Comparison of ENCODE assay signal across 12 mouse cellular contexts in genomic region chr3:63241099-63241587, GRCm38 (mm10). TPM values are rescaled to one million over a fixed set of nuclear protein-coding genes. Genes with fewer than 3 reads are reported as not detected.
DNase-seq lines count a peak whose midpoint lies in the region; ATAC-seq and TF ChIP-seq lines count a peak whose summit lies in the region.
"Had no signal": no experiment of that assay in that cellular context is flagged by ENCODE, and none has a peak within 500 bp of the region (broad histone marks: within the 10 kb centered on the region; RNA-seq: fewer than 3 reads in every experiment).

Mme (plus strand) TSS chr3:63241537.

- H3K4me2 ChIP-seq in midbrain, embryonic 11.5 days, result no peak within 1 kb of the TSS
- H3K4me2 ChIP-seq in midbrain, postnatal 0 days (ENCODE audit: low read depth, low read length, poor library complexity, severe bottlenecking), result no peak within 1 kb of the TSS
- H3K4me2 ChIP-seq: liver, embryonic 13.5 days had no signal

- no peaks in the 10 kb centered on the region for H3K4me1 ChIP-seq in midbrain, embryonic 11.5 days (ENCODE audit: control insufficient read depth, insufficient read depth, low read length)
- no peaks in the 10 kb centered on the region for H3K4me1 ChIP-seq in midbrain, postnatal 0 days (ENCODE audit: insufficient read depth, low read length)
- no peaks in the 10 kb centered on the region for H3K4me1 ChIP-seq in heart, embryonic 10.5 days
- H3K4me1 ChIP-seq: liver, embryonic 13.5 days had no signal

- H3K9me3 ChIP-seq in midbrain, embryonic 11.5 days (ENCODE audit: control insufficient read depth, low read length), result no peaks in the 10 kb centered on the region
- H3K9me3 ChIP-seq in midbrain, postnatal 0 days (ENCODE audit: low read length), result no peaks in the 10 kb centered on the region
- no peaks in the 10 kb centered on the region for H3K9me3 ChIP-seq in heart, embryonic 10.5 days
- H3K9me3 ChIP-seq: liver, embryonic 13.5 days had no signal

- no peaks in the 10 kb centered on the region for H3K36me3 ChIP-seq in midbrain, embryonic 11.5 days (ENCODE audit: control insufficient read depth, insufficient read depth, low read length)
- H3K36me3 ChIP-seq in midbrain, postnatal 0 days (ENCODE audit: insufficient read depth, low read length), result no peaks in the 10 kb centered on the region
- H3K36me3 ChIP-seq in heart, embryonic 10.5 days, result no peaks in the 10 kb centered on the region
- H3K36me3 ChIP-seq: liver, embryonic 13.5 days had no signal

- H3K9ac ChIP-seq in midbrain, embryonic 11.5 days (ENCODE audit: low read length), result no peak within 1 kb of the TSS
- H3K9ac ChIP-seq in midbrain, postnatal 0 days (replicated peaks; ENCODE audit: low read length, poor library complexity, severe bottlenecking), result no peak within 1 kb of the TSS
- H3K9ac ChIP-seq: liver, embryonic 13.5 days had no signal

- DNase-seq in heart, adult 18-20 months, result no peak
- DNase-seq in heart, postnatal 4 days, result no peak
- no peak for DNase-seq in midbrain, embryonic 11.5 days (ENCODE audit: low spot score, missing footprints)
- no peak for DNase-seq in midbrain, postnatal 0 days (ENCODE audit: low spot score)
- no peak for DNase-seq in heart, embryonic 10.5 days (ENCODE audit: low spot score)
- no peak for DNase-seq in testis, postnatal 14 days (ENCODE audit: low spot score)
- no peak for DNase-seq in right cerebral cortex, postnatal 10 days (ENCODE audit: low spot score in 2 of 2)
- DNase-seq in thymus, postnatal 25 days, result no peak
- DNase-seq: cerebellum, adult 9-11 months; liver, embryonic 13.5 days; midbrain, embryonic 14.5 days had no signal

- H3K27ac ChIP-seq in midbrain, embryonic 11.5 days (ENCODE audit: low read depth, low read length), result no peak within 1 kb of the TSS
- H3K27ac ChIP-seq in midbrain, postnatal 0 days (ENCODE audit: low read depth, low read length), result no peak within 1 kb of the TSS
- H3K27ac ChIP-seq in heart, embryonic 10.5 days, result no peak within 1 kb of the TSS
- H3K27ac ChIP-seq: liver, embryonic 13.5 days had no signal

- WGBS in midbrain, embryonic 11.5 days, result 81% methylated on average over 7 of the region's 7 CpGs
- WGBS in midbrain, postnatal 0 days, result 90% methylated on average over 7 of the region's 7 CpGs
- WGBS in heart, embryonic 10.5 days, result 82% methylated on average over 7 of the region's 7 CpGs

- no peak for ATAC-seq in midbrain, embryonic 11.5 days (ENCODE audit: low FRiP score)
- ATAC-seq in midbrain, postnatal 0 days (ENCODE audit: low FRiP score), result no peak

- TF ChIP-seq CTCF in midbrain, postnatal 0 days (IDR thresholded peaks at IDR 0.05), result no peak

- H3K27me3 ChIP-seq in midbrain, embryonic 11.5 days (ENCODE audit: control insufficient read depth, insufficient read depth, low read length), result no peaks in the 10 kb centered on the region
- no peaks in the 10 kb centered on the region for H3K27me3 ChIP-seq in midbrain, postnatal 0 days (ENCODE audit: insufficient read depth, low read length)
- H3K27me3 ChIP-seq in heart, embryonic 10.5 days (ENCODE audit: insufficient read depth, poor library complexity, severe bottlenecking), result no peaks in the 10 kb centered on the region
- H3K27me3 ChIP-seq: liver, embryonic 13.5 days had no signal

- H3K4me3 ChIP-seq in midbrain, embryonic 11.5 days (ENCODE audit: low read depth, low read length), result no peak within 1 kb of the TSS
- H3K4me3 ChIP-seq in midbrain, postnatal 0 days (ENCODE audit: low read depth, low read length), result no peak within 1 kb of the TSS
- no peak within 1 kb of the TSS for H3K4me3 ChIP-seq in heart, embryonic 10.5 days
- H3K4me3 ChIP-seq: liver, embryonic 13.5 days had no signal

RNA-seq across cellular contexts. Expression of gene Mme, which starts in this region (rescaled TPM):
- total RNA-seq in heart, adult 18-20 months (2021), result 10 to 100 TPM; 15.1 to 17.4 TPM
- 1 to 10 TPM; 3.5 to 4.2 TPM for total RNA-seq in heart, postnatal 4 days (2021)
- polyA plus RNA-seq in midbrain, embryonic 11.5 days (2014; fragmentation: Nextera tagmentation; extraction: Ambion mirVana), result 15.1 and 17.5 TPM in 2 replicates
- total RNA-seq in midbrain, postnatal 0 days (2014; rRNA removed), result 5.3 and 5.9 TPM in 2 replicates
- polyA plus RNA-seq in midbrain, postnatal 0 days (2015; fragmentation: Nextera tagmentation; extraction: Ambion mirVana), result 2.0 and 2.3 TPM in 2 replicates
- 11.4 and 11.8 TPM in 2 replicates for polyA plus RNA-seq in heart, embryonic 10.5 days (2016; fragmentation: Nextera tagmentation; extraction: Ambion mirVana)
- polyA plus RNA-seq: C2C12 had no signal
